Mouse (Mus musculus) kidney, adult 2 months (tissue): ENCODE measurements around the gene Serinc3.

Experiments used
- CTCF ChIP-seq: fragments of 200-500 bp; conservative IDR thresholded peaks from 2 replicates; pipeline ENCODE4 v1.5.1; 2011; ENCODE audit warnings: low read depth, mild to moderate bottlenecking, control low read depth, low read length, moderate library complexity, mixed read lengths; ENCODE audit not compliant: insufficient read depth, insufficient read length
- POLR2A ChIP-seq: fragments of 200-500 bp; IDR thresholded peaks from one replicate; pipeline ENCODE4 v1.6.1; 2011; ENCODE audit warnings: low read depth, low read length, control low read depth

DNA sequence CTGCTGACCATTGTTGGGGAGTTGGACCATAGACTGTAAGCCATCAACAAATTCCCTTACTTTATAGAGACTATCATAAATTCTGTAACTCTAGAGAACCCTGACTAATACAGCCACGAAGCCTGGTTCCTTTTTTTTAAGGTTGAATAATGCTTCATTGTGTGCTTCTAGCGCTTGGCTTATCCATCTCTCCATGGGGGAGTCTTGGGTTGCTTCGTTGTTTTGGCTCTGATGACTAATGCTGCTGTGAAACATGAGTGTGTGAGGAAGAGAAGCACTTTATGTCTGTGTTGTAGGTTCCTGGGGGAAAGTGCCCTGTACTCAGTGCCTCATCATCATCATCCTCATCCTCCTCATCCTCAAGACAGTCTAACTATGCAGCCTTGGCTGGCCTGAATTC is 19.0 kb upstream of the Serinc3 start:
- TF ChIP-seq POLR2A (no peak), CTCF (no peak)
